Mouse (Mus musculus) kidney, embryonic 14.5 days (tissue): ENCODE data around the gene Unkl. TPM values are rescaled to one million over a fixed set of nuclear protein-coding genes. Genes with fewer than 3 reads are reported as not detected.

Experiments
- ATAC-seq: fragments of 200-750 bp; cut with Nextera tagmentation; 2 replicates; pipeline ENCODE4 v1.8.0; 2017; ENCODE audit warnings: moderate number of reproducible peaks, mild to moderate bottlenecking, moderate TSS enrichment, moderate library complexity; ENCODE audit not compliant: low FRiP score, low TSS enrichment
- H3K27ac ChIP-seq: fragments of 300-500 bp; sonication (generic); 2 replicates; pipeline ENCODE4 v1.5.1; 2014; ENCODE audit warnings: low read depth, mild to moderate bottlenecking, low read length, moderate library complexity, mixed read lengths
- H3K27me3 ChIP-seq: fragments of 300-500 bp; sonication (generic); 2 replicates; pipeline ENCODE4 v1.6.1; 2014; ENCODE audit warnings: mild to moderate bottlenecking, low read length; ENCODE audit not compliant: control insufficient read depth, insufficient read depth
- H3K36me3 ChIP-seq: fragments of 300-500 bp; sonication (generic); 2 replicates; pipeline ENCODE4 v1.6.1; 2014; ENCODE audit warnings: low read length, mixed read lengths; ENCODE audit not compliant: control insufficient read depth, insufficient read depth
- H3K4me1 ChIP-seq: fragments of 300-500 bp; sonication (generic); 2 replicates; pipeline ENCODE4 v1.6.1; 2014; ENCODE audit warnings: low read length, mixed read lengths; ENCODE audit not compliant: control insufficient read depth, insufficient read depth
- H3K4me2 ChIP-seq: fragments of 300-500 bp; sonication (generic); replicated peaks from 2 replicates; pipeline ENCODE4 v1.6.1; 2014; ENCODE audit warnings: low read depth, mild to moderate bottlenecking, low read length
- H3K4me3 ChIP-seq: fragments of 300-500 bp; sonication (generic); 2 replicates; pipeline ENCODE4 v1.5.1; 2014; ENCODE audit warnings: mild to moderate bottlenecking, low read length
- H3K9ac ChIP-seq: fragments of 300-500 bp; sonication (generic); 2 replicates; pipeline ENCODE4 v1.6.1; 2014; ENCODE audit warnings: low read depth, mild to moderate bottlenecking, low read length, moderate library complexity
- H3K9me3 ChIP-seq: fragments of 300-500 bp; sonication (generic); 2 replicates; pipeline ENCODE4 v1.6.1; 2016; ENCODE audit warnings: low read length; ENCODE audit not compliant: control insufficient read depth
- WGBS: fragments of 180-500 bp; shearing (Covaris S2); extraction: QIAGEN DNeasy Blood & Tissue Kit; methylation state at CpG from one replicate; pipeline ENCODE4 v1.1.7; 2014; 5-methylcytosine and 5-hydroxymethylcytosine counted together
- polyA plus RNA-seq: library from polyadenylated mRNA; unstranded; fragments of >200 nt; fragmentation: Nextera tagmentation; extraction: Ambion mirVana; gene quantifications from 2 replicates; pipeline ENCODE4 v1.2.1, GENCODE M21; 2014

Unkl gene
- polyA plus RNA-seq, 1 experiment from 2014 or later = 4.0 TPM

DNA sequence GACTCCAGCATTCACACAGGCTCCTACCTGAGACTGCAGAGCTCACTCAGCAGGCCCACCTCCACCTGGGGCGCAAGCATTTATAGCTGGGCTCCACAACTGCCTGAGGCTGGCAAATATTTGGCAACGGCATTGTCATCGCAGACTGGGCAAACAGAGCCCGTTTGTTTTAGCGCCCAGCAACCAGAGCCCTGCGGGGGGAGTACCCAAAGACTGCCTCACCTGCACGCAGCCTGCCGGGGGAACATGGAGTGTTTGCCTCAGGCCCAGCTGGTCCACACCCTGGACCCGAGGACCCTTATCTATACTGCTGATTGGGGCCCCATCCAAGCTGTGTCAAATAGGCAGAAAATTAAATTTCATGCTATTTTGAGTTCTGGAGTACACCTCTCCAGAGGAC lies 12.8 kb upstream of the Unkl start, which contains the start of gene Gm38655:
Gene Gm38655, minus strand, starts transcription at position 61 of the 400 bp plus-strand sequence.
- no peak for ATAC-seq
- no peaks in the 10 kb centered on the region for H3K36me3 ChIP-seq
- no peaks in the 10 kb centered on the region for H3K9me3 ChIP-seq
- H3K27ac ChIP-seq = no peak within 1 kb of the TSS
- 78% methylated on average over 9 of the region's 9 CpGs for WGBS
- H3K9ac ChIP-seq = 0 out of 2 replicates have a peak within 1 kb of the TSS, but pooled peaks have one; percentile 7
- H3K27me3 ChIP-seq = no peaks in the 10 kb centered on the region
- no peak within 1 kb of the TSS for H3K4me2 ChIP-seq
- no peaks in the 10 kb centered on the region for H3K4me1 ChIP-seq
- H3K4me3 ChIP-seq = no peak within 1 kb of the TSS

DNA sequence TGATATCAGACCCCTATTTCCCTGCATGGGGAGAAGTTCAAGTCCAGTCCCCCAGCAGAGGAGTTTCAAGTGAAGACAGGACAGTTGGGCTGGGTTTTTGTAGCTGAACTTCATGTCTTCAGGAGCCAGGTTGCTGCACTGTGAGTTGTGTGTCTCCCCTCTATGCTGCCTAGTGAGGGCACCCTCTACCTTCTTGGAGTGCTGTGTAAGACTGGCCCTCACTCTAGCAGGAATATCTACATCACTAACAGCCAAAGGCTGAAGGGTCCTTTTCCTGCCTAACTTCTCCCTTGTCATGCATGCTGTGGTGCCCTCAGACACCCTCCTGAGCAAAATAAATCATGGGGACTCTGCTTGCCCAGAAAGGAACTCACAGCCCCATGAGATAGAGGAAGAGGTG lies 5.0 kb upstream of the Unkl start:
- no peak overlapping the region; the same call in 1 of the 2 replicates for H3K9ac ChIP-seq
- peak overlapping the region; percentile 93; the same call in 1 of the 2 replicates for H3K4me2 ChIP-seq
- peak overlapping the region; percentile 99; the same call in 1 of the 2 replicates for H3K4me3 ChIP-seq
- no peak for ATAC-seq
- peaks cover 6% of the 10 kb centered on the region; the same call in 1 of the 2 replicates for H3K36me3 ChIP-seq
- H3K9me3 ChIP-seq = no peaks in the 10 kb centered on the region
- no peak overlapping the region for H3K27ac ChIP-seq
- H3K27me3 ChIP-seq = no peaks in the 10 kb centered on the region
- peaks cover 18% of the 10 kb centered on the region for H3K4me1 ChIP-seq

GRCm38 (mm10) chr17:25184129-25184691 lies 4.0 kb upstream of the Unkl start, which contains the start of gene BC003965:
Gene BC003965 (plus strand): TSS chr17:25184554.
- ATAC-seq = peak; percentile 86
- peak within 1 kb of the TSS; percentile 99 for H3K4me3 ChIP-seq
- WGBS = under 1% methylated on average over 50 of the region's 50 CpGs
- H3K4me2 ChIP-seq = peak within 1 kb of the TSS; percentile 93
- no peaks in the 10 kb centered on the region for H3K9me3 ChIP-seq
- H3K4me1 ChIP-seq = peaks cover 20% of the 10 kb centered on the region
- peak within 1 kb of the TSS; percentile 94 for H3K9ac ChIP-seq
- peak within 1 kb of the TSS; percentile 95 for H3K27ac ChIP-seq
- H3K36me3 ChIP-seq = peaks cover 6% of the 10 kb centered on the region; the same call in 1 of the 2 replicates
- no peaks in the 10 kb centered on the region for H3K27me3 ChIP-seq

- H3K9ac ChIP-seq = peak overlapping the region; percentile 94
- H3K4me1 ChIP-seq = peaks cover 27% of the 10 kb centered on the region
- H3K27ac ChIP-seq = peak overlapping the region; percentile 95; the same call in 1 of the 2 replicates
- 8% methylated on average over 17 of the region's 17 CpGs for WGBS
- H3K9me3 ChIP-seq = no peaks in the 10 kb centered on the region
- peaks cover 6% of the 10 kb centered on the region; the same call in 1 of the 2 replicates for H3K36me3 ChIP-seq
- H3K4me2 ChIP-seq = peak overlapping the region; percentile 85
- no peak for ATAC-seq
- H3K27me3 ChIP-seq = no peaks in the 10 kb centered on the region
- H3K4me3 ChIP-seq = peak overlapping the region; percentile 99
These were observed 3.2 kb upstream of the Unkl start for GRCm38 (mm10) chr17:25184961-25185360.

- no peaks in the 10 kb centered on the region for H3K27me3 ChIP-seq
- 6% methylated on average over 11 of the region's 11 CpGs for WGBS
- peaks cover 11% of the 10 kb centered on the region for H3K36me3 ChIP-seq
- H3K9ac ChIP-seq = peak overlapping the region; percentile 81
- no peaks in the 10 kb centered on the region for H3K9me3 ChIP-seq
- H3K4me2 ChIP-seq = peak overlapping the region; percentile 65
- peak overlapping the region; percentile 45 for H3K27ac ChIP-seq
- ATAC-seq = no peak
- H3K4me1 ChIP-seq = peaks cover 28% of the 10 kb centered on the region
- H3K4me3 ChIP-seq = peak overlapping the region; percentile 64
These were observed 430 bp upstream of the Unkl start for GRCm38 (mm10) chr17:25187784-25188149.

GRCm38 (mm10) chr17:25189091-25189490 lies 894 bp downstream of the Unkl start:
- H3K4me3 ChIP-seq = peak overlapping the region; percentile 64
- H3K27ac ChIP-seq = no peak overlapping the region
- H3K27me3 ChIP-seq = no peaks in the 10 kb centered on the region
- H3K9me3 ChIP-seq = no peaks in the 10 kb centered on the region
- H3K4me1 ChIP-seq = peaks cover 22% of the 10 kb centered on the region; the same call in 1 of the 2 replicates
- peaks cover 11% of the 10 kb centered on the region for H3K36me3 ChIP-seq
- peak overlapping the region; percentile 81 for H3K9ac ChIP-seq
- H3K4me2 ChIP-seq = peak overlapping the region; percentile 65
- WGBS = 2% methylated on average over 16 of the region's 16 CpGs
- no peak for ATAC-seq

DNA sequence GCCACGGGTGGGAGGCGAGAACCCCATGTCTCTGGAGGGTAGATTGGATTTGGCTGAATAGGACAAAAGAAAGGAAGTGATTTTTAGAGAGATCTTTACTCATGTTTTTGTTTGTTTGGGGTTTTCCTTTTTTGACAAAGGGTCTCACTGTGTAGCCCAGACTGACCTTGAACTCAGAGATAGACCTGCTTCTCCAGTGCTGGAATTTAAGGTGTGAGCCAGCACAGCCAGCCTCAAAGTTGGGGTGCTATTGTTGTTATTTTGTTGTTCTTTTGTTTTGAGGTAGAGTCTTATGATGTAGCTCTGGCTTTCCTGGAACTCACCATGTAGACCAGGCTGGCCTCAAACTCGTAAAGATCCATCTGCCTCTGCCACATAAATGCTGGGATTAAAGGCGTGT lies 14.2 kb downstream of the Unkl start:
- no peak overlapping the region for H3K9ac ChIP-seq
- H3K27ac ChIP-seq = no peak overlapping the region
- peaks cover 50% of the 10 kb centered on the region for H3K36me3 ChIP-seq
- 89% methylated on average over 4 of the region's 4 CpGs for WGBS
- H3K4me3 ChIP-seq = no peak overlapping the region
- H3K4me2 ChIP-seq = no peak overlapping the region
- H3K4me1 ChIP-seq = no peaks in the 10 kb centered on the region
- no peaks in the 10 kb centered on the region for H3K9me3 ChIP-seq
- H3K27me3 ChIP-seq = no peaks in the 10 kb centered on the region
- no peak for ATAC-seq

- Histone ChIP-seq H3K9me3 (no peaks in the 10 kb centered on the region), H3K27ac (no peak overlapping the region), H3K27me3 (no peaks in the 10 kb centered on the region), H3K9ac (no peak overlapping the region), H3K4me2 (no peak overlapping the region), H3K4me1 (no peaks in the 10 kb centered on the region), H3K36me3 (peaks cover 77% of the 10 kb centered on the region), H3K4me3 (no peak overlapping the region)
- ATAC-seq = no peak
- 87% methylated on average over 4 of the region's 4 CpGs for WGBS
These were observed 21.8 kb downstream of the Unkl start for GRCm38 (mm10) chr17:25210006-25210405.

GRCm38 (mm10) chr17:25210680-25211466 lies 22.7 kb downstream of the Unkl start:
- H3K4me3 ChIP-seq = no peak overlapping the region
- no peaks in the 10 kb centered on the region for H3K9me3 ChIP-seq
- H3K9ac ChIP-seq = no peak overlapping the region
- peaks cover 77% of the 10 kb centered on the region for H3K36me3 ChIP-seq
- no peak for ATAC-seq
- H3K4me2 ChIP-seq = no peak overlapping the region
- WGBS = 86% methylated on average over 15 of the region's 15 CpGs
- H3K4me1 ChIP-seq = no peaks in the 10 kb centered on the region
- no peaks in the 10 kb centered on the region for H3K27me3 ChIP-seq
- H3K27ac ChIP-seq = no peak overlapping the region
